Mouse (Mus musculus): Measurements from ENCODE around the gene A230050P20Rik. TPM values are rescaled to one million over a fixed set of nuclear protein-coding genes. Genes with fewer than 3 reads are reported as not detected.

Gene A230050P20Rik
- polyA plus RNA-seq, 1 experiment from 2014 or later = 5.0 TPM

GRCm38 (mm10) chr9:20888386-20888765, 19.9 kb downstream of the A230050P20Rik start:
- peak overlapping the region; percentile 74 for H3K9ac ChIP-seq
- H3K27me3 ChIP-seq = no peaks in the 10 kb centered on the region
- ATAC-seq (ENCODE audit: insufficient read depth) = peak; percentile 11; the same call in 1 of the 2 replicates
- H3K27ac ChIP-seq (replicated peaks) = peak overlapping the region; percentile 89
- H3K4me1 ChIP-seq (replicated peaks) = peaks cover 44% of the 10 kb centered on the region
- H3K36me3 ChIP-seq (replicated peaks) = peaks cover 42% of the 10 kb centered on the region
- peak overlapping the region; percentile 89 for H3K4me2 ChIP-seq
- H3K4me3 ChIP-seq (replicated peaks) = peak overlapping the region; percentile 82
- H3K9me3 ChIP-seq (replicated peaks) = no peaks in the 10 kb centered on the region
- under 1% methylated on average over 30 of the region's 30 CpGs for WGBS (ENCODE audit: insufficient replicate concordance)

- ATAC-seq (ENCODE audit: insufficient read depth) = peak; percentile 70
- Histone ChIP-seq H3K36me3 (replicated peaks) (peaks cover 53% of the 10 kb centered on the region), H3K9me3 (replicated peaks) (no peaks in the 10 kb centered on the region), H3K4me1 (replicated peaks) (peaks cover 49% of the 10 kb centered on the region), H3K4me2 (peak overlapping the region; percentile 89), H3K27ac (replicated peaks) (peak overlapping the region; percentile 83), H3K9ac (peak overlapping the region; percentile 74), H3K27me3 (no peaks in the 10 kb centered on the region), H3K4me3 (replicated peaks) (peak overlapping the region; percentile 82)
- 29% methylated on average over 29 of the region's 29 CpGs for WGBS (ENCODE audit: insufficient replicate concordance)
These were observed 21.0 kb downstream of the A230050P20Rik start for GRCm38 (mm10) chr9:20889185-20890141.

- 85% methylated on average over 5 of the region's 5 CpGs for WGBS (ENCODE audit: insufficient replicate concordance)
- no peak for ATAC-seq (ENCODE audit: insufficient read depth)
- Histone ChIP-seq H3K9ac (0 out of 2 replicates have a peak overlapping the region, but pooled peaks have one; percentile 74), H3K4me2 (peak overlapping the region; percentile 89), H3K36me3 (replicated peaks) (peaks cover 63% of the 10 kb centered on the region), H3K4me1 (replicated peaks) (peaks cover 51% of the 10 kb centered on the region), H3K9me3 (replicated peaks) (no peaks in the 10 kb centered on the region), H3K27ac (replicated peaks) (peak overlapping the region; percentile 83), H3K27me3 (no peaks in the 10 kb centered on the region), H3K4me3 (replicated peaks) (peak overlapping the region; percentile 82)
These were observed 22.0 kb downstream of the A230050P20Rik start for GRCm38 (mm10) chr9:20890411-20890810.

- H3K27ac ChIP-seq (replicated peaks) = peak overlapping the region; percentile 83
- 78% methylated on average over 26 of the region's 26 CpGs for WGBS (ENCODE audit: insufficient replicate concordance)
- no peaks in the 10 kb centered on the region for H3K27me3 ChIP-seq
- no peak for ATAC-seq (ENCODE audit: insufficient read depth)
- no peak overlapping the region for H3K4me3 ChIP-seq (replicated peaks)
- no peaks in the 10 kb centered on the region for H3K9me3 ChIP-seq (replicated peaks)
- no peak overlapping the region for H3K9ac ChIP-seq
- H3K36me3 ChIP-seq (replicated peaks) = peaks cover 74% of the 10 kb centered on the region
- H3K4me2 ChIP-seq = no peak overlapping the region
- peaks cover 51% of the 10 kb centered on the region for H3K4me1 ChIP-seq (replicated peaks)
These were observed 23.1 kb downstream of the A230050P20Rik start for GRCm38 (mm10) chr9:20891339-20892103.

- H3K27ac ChIP-seq (replicated peaks) = peak overlapping the region; percentile 58
- no peaks in the 10 kb centered on the region for H3K9me3 ChIP-seq (replicated peaks)
- H3K36me3 ChIP-seq (replicated peaks) = peaks cover 80% of the 10 kb centered on the region
- peaks cover 56% of the 10 kb centered on the region for H3K4me1 ChIP-seq (replicated peaks)
- no peaks in the 10 kb centered on the region for H3K27me3 ChIP-seq
- no peak for ATAC-seq (ENCODE audit: insufficient read depth)
- H3K4me3 ChIP-seq (replicated peaks) = no peak overlapping the region
- 53% methylated on average over 5 of the region's 5 CpGs for WGBS (ENCODE audit: insufficient replicate concordance)
- no peak overlapping the region for H3K9ac ChIP-seq
- H3K4me2 ChIP-seq = no peak overlapping the region
These were observed 23.7 kb downstream of the A230050P20Rik start for GRCm38 (mm10) chr9:20892104-20892653.

GRCm38 (mm10) chr9:20893069-20893468, 24.6 kb downstream of the A230050P20Rik start:
- H3K4me2 ChIP-seq = no peak overlapping the region
- H3K9ac ChIP-seq = no peak overlapping the region
- no peak for ATAC-seq (ENCODE audit: insufficient read depth)
- no peak overlapping the region for H3K4me3 ChIP-seq (replicated peaks)
- H3K36me3 ChIP-seq (replicated peaks) = peaks cover 82% of the 10 kb centered on the region
- 47% methylated on average over 5 of the region's 5 CpGs for WGBS (ENCODE audit: insufficient replicate concordance)
- H3K27me3 ChIP-seq = no peaks in the 10 kb centered on the region
- peaks cover 59% of the 10 kb centered on the region for H3K4me1 ChIP-seq (replicated peaks)
- H3K27ac ChIP-seq (replicated peaks) = peak overlapping the region; percentile 48; the same call in 1 of the 2 replicates
- H3K9me3 ChIP-seq (replicated peaks) = no peaks in the 10 kb centered on the region

- no peaks in the 10 kb centered on the region for H3K9me3 ChIP-seq (replicated peaks)
- 77% methylated on average over 13 of the region's 13 CpGs for WGBS (ENCODE audit: insufficient replicate concordance)
- peaks cover 82% of the 10 kb centered on the region for H3K36me3 ChIP-seq (replicated peaks)
- no peak overlapping the region for H3K9ac ChIP-seq
- H3K27me3 ChIP-seq = no peaks in the 10 kb centered on the region
- no peak overlapping the region for H3K4me2 ChIP-seq
- H3K4me1 ChIP-seq (replicated peaks) = peaks cover 56% of the 10 kb centered on the region
- H3K27ac ChIP-seq (replicated peaks) = peak overlapping the region; percentile 39
- H3K4me3 ChIP-seq (replicated peaks) = no peak overlapping the region
- ATAC-seq (ENCODE audit: insufficient read depth) = no peak
These were observed 25.3 kb downstream of the A230050P20Rik start for GRCm38 (mm10) chr9:20893590-20894343.

GRCm38 (mm10) chr9:20894629-20895028, 26.2 kb downstream of the A230050P20Rik start:
- Histone ChIP-seq H3K4me3 (replicated peaks) (no peak overlapping the region), H3K4me2 (no peak overlapping the region), H3K4me1 (replicated peaks) (peaks cover 52% of the 10 kb centered on the region), H3K9ac (no peak overlapping the region), H3K36me3 (replicated peaks) (peaks cover 77% of the 10 kb centered on the region), H3K27me3 (no peaks in the 10 kb centered on the region), H3K9me3 (replicated peaks) (no peaks in the 10 kb centered on the region), H3K27ac (replicated peaks) (no peak overlapping the region)
- no peak for ATAC-seq (ENCODE audit: insufficient read depth)
- 87% methylated on average over 15 of the region's 15 CpGs for WGBS (ENCODE audit: insufficient replicate concordance)

- Histone ChIP-seq H3K4me3 (replicated peaks) (no peak overlapping the region), H3K36me3 (replicated peaks) (peaks cover 70% of the 10 kb centered on the region), H3K27ac (replicated peaks) (no peak overlapping the region), H3K27me3 (no peaks in the 10 kb centered on the region), H3K4me2 (no peak overlapping the region), H3K9me3 (replicated peaks) (no peaks in the 10 kb centered on the region), H3K9ac (no peak overlapping the region), H3K4me1 (replicated peaks) (peaks cover 45% of the 10 kb centered on the region)
- no peak for ATAC-seq (ENCODE audit: insufficient read depth)
- 86% methylated on average over 9 of the region's 9 CpGs for WGBS (ENCODE audit: insufficient replicate concordance)
These were observed 26.9 kb downstream of the A230050P20Rik start for GRCm38 (mm10) chr9:20895382-20895781.

- H3K27me3 ChIP-seq = no peaks in the 10 kb centered on the region
- H3K9me3 ChIP-seq (replicated peaks) = no peaks in the 10 kb centered on the region
- H3K9ac ChIP-seq = peak overlapping the region; percentile 82
- peaks cover 41% of the 10 kb centered on the region for H3K4me1 ChIP-seq (replicated peaks)
- H3K36me3 ChIP-seq (replicated peaks) = peaks cover 44% of the 10 kb centered on the region
- 2% methylated on average over 39 of the region's 39 CpGs for WGBS (ENCODE audit: insufficient replicate concordance)
- H3K27ac ChIP-seq (replicated peaks) = peak overlapping the region; percentile 71
- peak; percentile 73 for ATAC-seq (ENCODE audit: insufficient read depth)
- H3K4me2 ChIP-seq = peak overlapping the region; percentile 78
- peak overlapping the region; percentile 79 for H3K4me3 ChIP-seq (replicated peaks)
These were observed 29.5 kb downstream of the A230050P20Rik start for GRCm38 (mm10) chr9:20897736-20898510.
